Mouse (Mus musculus) G1E (cell line): Measurements from ENCODE around the gene Tas2r119.

Experiments used
- CTCF ChIP-seq: IDR thresholded peaks from 2 replicates; pipeline ENCODE4 v1.5.1; 2012; ENCODE audit warnings: low read depth, low read length, inconsistent platforms, mixed read lengths
- GATA1 ChIP-seq: IDR thresholded peaks from 2 replicates; pipeline ENCODE4 v1.6.1; 2012; ENCODE audit warnings: borderline replicate concordance, low read length, inconsistent platforms, mixed read lengths

- no peak for TF ChIP-seq GATA1
- TF ChIP-seq CTCF, result no peak
Measured at GRCm38 (mm10) chr15:32192948-32193347, 15.9 kb downstream of the Tas2r119 start.
